Mouse (Mus musculus) C2C12 (cell line): ENCODE data around the gene Gm20388. TPM values are rescaled to one million over a fixed set of nuclear protein-coding genes. Genes with fewer than 3 reads are reported as not detected.

Experiments used
- H3K27me3 ChIP-seq: one replicate; pipeline ENCODE4 v1.6.1; 2011; ENCODE audit not compliant: control insufficient read depth, insufficient read depth, insufficient read length
- H3K36me3 ChIP-seq: one replicate; pipeline ENCODE4 v1.6.1; 2011; ENCODE audit not compliant: control insufficient read depth, insufficient read depth
- H3K4me3 ChIP-seq: one replicate; pipeline ENCODE4 v1.5.1; 2011; ENCODE audit warnings: mild to moderate bottlenecking, control low read depth; ENCODE audit not compliant: poor library complexity, insufficient read depth, severe bottlenecking
- H3K79me2 ChIP-seq: one replicate; pipeline ENCODE4 v1.6.1; 2011; ENCODE audit not compliant: control insufficient read depth, insufficient read depth
- H3K79me3 ChIP-seq: one replicate; pipeline ENCODE4 v1.6.1; 2011; ENCODE audit warnings: low read depth, control low read depth
- H3ac ChIP-seq: one replicate; pipeline ENCODE3; 2011; ENCODE audit warnings: low read depth; ENCODE audit not compliant: control insufficient read depth, insufficient read length
- CEBPB ChIP-seq: IDR thresholded peaks from one replicate; pipeline ENCODE4 v1.6.1; 2011; ENCODE audit warnings: low read depth, mild to moderate bottlenecking, control low read depth, moderate library complexity
- CTCF ChIP-seq: IDR thresholded peaks from one replicate; pipeline ENCODE4 v1.5.1; 2011; ENCODE audit not compliant: control insufficient read depth, insufficient read depth, insufficient read length
- FOSL1 ChIP-seq: IDR thresholded peaks from one replicate; pipeline ENCODE4 v1.8.0; 2011; ENCODE audit warnings: mild to moderate bottlenecking, low read length; ENCODE audit not compliant: poor library complexity, insufficient read depth, severe bottlenecking
- MAX ChIP-seq: IDR thresholded peaks from one replicate; pipeline ENCODE4 v1.6.1; 2011; ENCODE audit warnings: mild to moderate bottlenecking, control low read depth
- MYOD1 ChIP-seq: IDR thresholded peaks from one replicate; pipeline ENCODE4 v1.6.1; 2011; ENCODE audit warnings: low read depth; ENCODE audit not compliant: control insufficient read depth, insufficient read length
- MYOG ChIP-seq: IDR thresholded peaks from one replicate; pipeline ENCODE4 v1.6.1; 2011; ENCODE audit not compliant: control insufficient read depth, insufficient read length; ENCODE audit errors: extremely low read depth
- USF1 ChIP-seq: IDR thresholded peaks from one replicate; pipeline ENCODE4 v1.6.1; 2011; ENCODE audit warnings: low read depth, mild to moderate bottlenecking, control low read depth, moderate library complexity
- polyA plus RNA-seq: library from polyadenylated mRNA; unstranded; fragments of >200 nt; fragmentation: generic; extraction: Trizol; gene quantifications from one replicate; pipeline ENCODE4 v1.2.1, GENCODE M21; 2012; ENCODE audit warnings: missing spikeins

Gene Gm20388
- polyA plus RNA-seq, 1 experiment = 15.0 TPM

DNA sequence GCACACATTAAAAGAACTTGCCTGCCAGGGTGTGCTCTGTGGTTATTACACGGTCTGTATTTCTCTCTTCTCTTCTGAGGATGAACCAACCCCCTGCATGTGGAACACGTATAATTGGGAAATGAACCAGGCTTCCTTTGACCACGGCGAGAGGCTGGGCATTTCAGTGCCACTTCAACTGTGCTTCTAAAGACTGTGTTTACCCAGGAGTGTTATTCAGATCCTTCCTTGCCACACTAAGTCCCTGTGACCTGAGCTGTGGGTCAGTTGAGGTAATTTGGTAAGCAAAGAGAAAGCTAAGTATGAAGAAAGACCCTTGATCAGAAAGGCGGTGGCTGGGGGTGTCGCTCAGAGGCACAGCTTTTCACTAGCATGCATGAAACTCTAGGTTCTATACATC, 29.3 kb upstream of the Gm20388 start:
- TF ChIP-seq MAX (no peak), CTCF (no peak), MYOG (no peak), FOSL1 (no peak), CEBPB (no peak), USF1 (no peak), MYOD1 (no peak)
- Histone ChIP-seq H3K36me3 (no peaks in the 10 kb centered on the region), H3K4me3 (no peak overlapping the region), H3K79me3 (no peaks in the 10 kb centered on the region), H3ac (no peak overlapping the region), H3K27me3 (no peaks in the 10 kb centered on the region), H3K79me2 (no peaks in the 10 kb centered on the region)

GRCm38 (mm10) chr8:119881917-119882316, 28.7 kb upstream of the Gm20388 start:
- H3K79me2 ChIP-seq = no peaks in the 10 kb centered on the region
- no peaks in the 10 kb centered on the region for H3K27me3 ChIP-seq
- TF ChIP-seq CTCF (no peak), USF1 (no peak), MAX (no peak), CEBPB (no peak), FOSL1 (no peak), MYOG (no peak), MYOD1 (no peak)
- H3K36me3 ChIP-seq = no peaks in the 10 kb centered on the region
- no peaks in the 10 kb centered on the region for H3K79me3 ChIP-seq
- no peak overlapping the region for H3ac ChIP-seq
- H3K4me3 ChIP-seq = no peak overlapping the region

DNA sequence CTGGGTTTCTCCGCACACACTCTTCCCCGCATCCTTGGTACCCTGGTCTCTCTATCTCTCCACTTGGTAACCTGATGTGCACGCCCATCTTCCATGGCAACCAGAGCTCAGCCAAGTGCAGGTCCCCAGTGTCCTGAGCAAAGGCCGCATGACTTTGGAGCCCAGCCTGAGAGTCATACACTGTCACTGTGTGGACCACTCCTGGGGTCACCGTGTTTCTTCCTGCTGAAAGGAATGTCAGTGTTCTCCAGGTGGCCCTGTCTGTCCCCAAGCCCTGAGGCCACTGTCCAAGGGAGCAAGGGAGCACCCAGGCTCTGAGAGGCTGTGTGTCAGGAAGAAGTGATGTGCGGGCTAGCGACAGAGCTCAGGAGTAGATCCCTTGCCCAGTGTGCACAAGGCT, 27.4 kb upstream of the Gm20388 start:
- Histone ChIP-seq H3K36me3 (no peaks in the 10 kb centered on the region), H3ac (no peak overlapping the region), H3K27me3 (no peaks in the 10 kb centered on the region), H3K79me3 (no peaks in the 10 kb centered on the region), H3K4me3 (no peak overlapping the region), H3K79me2 (no peaks in the 10 kb centered on the region)
- TF ChIP-seq USF1 = no peak
- TF ChIP-seq MYOD1 = no peak
- no peak for TF ChIP-seq FOSL1
- TF ChIP-seq CTCF = no peak
- no peak for TF ChIP-seq CEBPB
- no peak for TF ChIP-seq MYOG
- TF ChIP-seq MAX = no peak

- Histone ChIP-seq H3K27me3 (peaks cover 3% of the 10 kb centered on the region), H3K79me2 (no peaks in the 10 kb centered on the region), H3ac (no peak overlapping the region), H3K36me3 (no peaks in the 10 kb centered on the region), H3K79me3 (no peaks in the 10 kb centered on the region), H3K4me3 (no peak overlapping the region)
- TF ChIP-seq MYOD1 (peak; percentile 78), FOSL1 (no peak)
Measured at GRCm38 (mm10) chr8:119885612-119886011, 25.0 kb upstream of the Gm20388 start.

DNA sequence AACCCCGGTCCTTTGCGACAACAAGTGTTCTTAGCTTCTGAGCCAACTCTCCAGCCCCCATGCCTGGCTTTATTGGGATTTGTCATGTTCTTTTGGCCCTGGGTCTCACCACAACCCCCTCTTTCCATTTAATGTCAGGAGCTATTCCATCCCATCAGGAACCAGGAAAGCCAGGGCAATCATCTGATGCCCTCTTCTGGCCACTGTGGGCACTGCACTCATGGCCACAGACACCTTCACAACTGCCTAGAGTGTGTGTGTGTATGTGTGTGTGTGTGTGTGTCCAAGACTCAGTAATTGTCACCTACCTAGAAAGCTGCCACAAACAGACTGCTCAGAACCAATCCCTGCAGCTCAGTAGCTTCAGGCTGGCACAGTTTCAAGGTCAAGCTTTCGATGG, 23.5 kb upstream of the Gm20388 start:
- Histone ChIP-seq H3K79me3 (no peaks in the 10 kb centered on the region), H3K36me3 (no peaks in the 10 kb centered on the region), H3K4me3 (no peak overlapping the region), H3ac (no peak overlapping the region), H3K27me3 (peaks cover 3% of the 10 kb centered on the region), H3K79me2 (no peaks in the 10 kb centered on the region)
- peak; percentile 62 for TF ChIP-seq CTCF
- TF ChIP-seq FOSL1 = no peak
- no peak for TF ChIP-seq MAX
- no peak for TF ChIP-seq CEBPB
- no peak for TF ChIP-seq MYOD1
- TF ChIP-seq USF1 = no peak

DNA sequence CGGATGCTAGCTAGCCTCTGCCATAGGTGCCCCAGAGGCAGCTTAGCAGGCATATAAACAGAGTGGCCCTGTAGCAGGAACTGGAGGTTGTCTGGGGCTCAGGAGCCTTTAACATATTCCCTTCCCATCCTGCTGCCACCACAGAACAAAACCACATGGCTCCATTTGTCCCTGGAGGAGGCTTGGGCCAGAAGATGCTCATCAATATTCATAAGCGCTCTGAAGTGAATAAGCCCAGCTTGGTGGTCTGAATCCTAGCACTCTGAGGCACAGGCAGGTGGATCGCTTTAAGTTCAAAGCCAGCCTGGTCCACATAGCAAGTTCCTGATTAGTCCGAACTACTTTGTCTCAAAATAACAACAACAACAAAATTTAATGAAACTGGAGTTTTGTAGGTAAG, 22.6 kb upstream of the Gm20388 start:
- Histone ChIP-seq H3K4me3 (no peak overlapping the region), H3K36me3 (no peaks in the 10 kb centered on the region), H3ac (no peak overlapping the region), H3K27me3 (peaks cover 3% of the 10 kb centered on the region), H3K79me2 (no peaks in the 10 kb centered on the region), H3K79me3 (no peaks in the 10 kb centered on the region)
- TF ChIP-seq MYOG = no peak
- TF ChIP-seq CEBPB = no peak
- TF ChIP-seq USF1 = no peak
- TF ChIP-seq CTCF = no peak
- no peak for TF ChIP-seq MAX
- no peak for TF ChIP-seq FOSL1
- TF ChIP-seq MYOD1 = no peak
